Mouse (Mus musculus): ENCODE measurements around the gene Wdfy2. TPM values are rescaled to one million over a fixed set of nuclear protein-coding genes. Genes with fewer than 3 reads are reported as not detected.
A peak's percentile ranks its signal among the peaks of the same experiment; 100 is the strongest.

Wdfy2 gene
- total RNA-seq, 2 experiments from 2014 or later = 10.5 to 12.8 TPM

- intact Hi-C loops (cut with DNase I) = no loop called here
- DNase-seq (ENCODE audit: low spot score in 2 of 2) = peak in 1 of 2 experiments; percentile 14
Measured at GRCm38 (mm10) chr14:62910859-62911258, 73.4 kb downstream of the Wdfy2 start.

DNA sequence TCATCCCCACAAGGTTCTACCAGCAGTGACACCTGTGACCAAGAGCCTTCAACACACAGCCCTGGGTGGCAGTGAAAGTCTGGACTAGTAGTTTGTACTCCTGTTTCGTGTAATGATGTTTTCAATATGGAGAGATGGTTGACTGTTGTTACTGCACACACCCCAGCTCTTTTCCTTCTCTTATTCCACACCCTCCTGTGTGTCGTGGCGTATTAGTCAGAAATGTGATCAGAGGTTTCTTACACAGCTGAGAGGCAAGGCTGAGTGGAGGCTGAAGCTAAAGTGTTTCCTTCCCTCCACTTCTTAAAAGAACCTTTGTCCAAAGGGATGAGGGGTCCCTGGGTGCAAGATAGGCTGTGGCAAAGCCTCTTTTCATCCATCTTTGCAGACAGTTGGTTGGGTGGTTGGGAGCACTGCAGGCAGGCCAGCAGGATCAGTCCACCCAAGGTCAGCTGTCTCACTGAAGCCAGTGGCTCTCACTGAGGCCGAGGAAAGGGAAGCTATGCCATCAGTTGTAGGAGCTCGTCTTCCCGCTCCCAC is 77.7 kb downstream of the Wdfy2 start:
- no peak for DNase-seq (ENCODE audit: low spot score in 2 of 2)
- intact Hi-C loops (cut with DNase I) = no loop called here

GRCm38 (mm10) chr14:62916488-62917034 is 79.1 kb downstream of the Wdfy2 start:
- intact Hi-C loops (cut with DNase I) = no loop called here
- DNase-seq (ENCODE audit: low spot score in 2 of 2) = no peak

- no peak for DNase-seq (ENCODE audit: low spot score in 2 of 2)
- intact Hi-C loops (cut with DNase I) = no loop called here
Measured at GRCm38 (mm10) chr14:62921401-62921800, 83.9 kb downstream of the Wdfy2 start.

GRCm38 (mm10) chr14:62922637-62923036 is 85.2 kb downstream of the Wdfy2 start:
- DNase-seq (ENCODE audit: low spot score in 2 of 2) = no peak

GRCm38 (mm10) chr14:62924800-62925199 is 87.3 kb downstream of the Wdfy2 start:
- intact Hi-C loops (cut with DNase I) = no loop called here
- DNase-seq (ENCODE audit: low spot score in 2 of 2) = no peak

More at GRCm38 (mm10) chr14:62922637-62923036, 85.2 kb downstream of the Wdfy2 start:
- intact Hi-C loops (cut with DNase I) = no loop called here

GRCm38 (mm10) chr14:62928101-62928541 is 90.6 kb downstream of the Wdfy2 start:
- no peak for DNase-seq (ENCODE audit: low spot score in 2 of 2)
- intact Hi-C loops (cut with DNase I) = no loop called here

- DNase-seq (ENCODE audit: low spot score in 2 of 2) = no peak
- intact Hi-C loops (cut with DNase I) = loop anchor here (5.0 kb wide), 3 partner anchors 53 to 173 kb away; partner anchors contain the start of gene Ints6
Measured at GRCm38 (mm10) chr14:62935361-62935760, 97.9 kb downstream of the Wdfy2 start.

GRCm38 (mm10) chr14:62936631-62937380 is 99.3 kb downstream of the Wdfy2 start:
- no peak for DNase-seq (ENCODE audit: low spot score in 2 of 2)
- intact Hi-C loops (cut with DNase I) = loop anchor here (5.0 kb wide), 3 partner anchors 55 to 175 kb away; partner anchors contain the start of gene Ints6

- no peak for DNase-seq (ENCODE audit: low spot score in 2 of 2)
Measured at GRCm38 (mm10) chr14:62937675-62938074, 100.2 kb downstream of the Wdfy2 start.

GRCm38 (mm10) chr14:62939435-62939834 is 102.0 kb downstream of the Wdfy2 start:
- intact Hi-C loops (cut with DNase I) = loop anchor here (5.0 kb wide), 3 partner anchors 57 to 177 kb away; partner anchors contain the start of gene Ints6
- DNase-seq (ENCODE audit: low spot score in 2 of 2) = no peak

More at GRCm38 (mm10) chr14:62937675-62938074, 100.2 kb downstream of the Wdfy2 start:
- intact Hi-C loops (cut with DNase I) = loop anchor here (5.0 kb wide), 3 partner anchors 55 to 175 kb away; partner anchors contain the start of gene Ints6

DNA sequence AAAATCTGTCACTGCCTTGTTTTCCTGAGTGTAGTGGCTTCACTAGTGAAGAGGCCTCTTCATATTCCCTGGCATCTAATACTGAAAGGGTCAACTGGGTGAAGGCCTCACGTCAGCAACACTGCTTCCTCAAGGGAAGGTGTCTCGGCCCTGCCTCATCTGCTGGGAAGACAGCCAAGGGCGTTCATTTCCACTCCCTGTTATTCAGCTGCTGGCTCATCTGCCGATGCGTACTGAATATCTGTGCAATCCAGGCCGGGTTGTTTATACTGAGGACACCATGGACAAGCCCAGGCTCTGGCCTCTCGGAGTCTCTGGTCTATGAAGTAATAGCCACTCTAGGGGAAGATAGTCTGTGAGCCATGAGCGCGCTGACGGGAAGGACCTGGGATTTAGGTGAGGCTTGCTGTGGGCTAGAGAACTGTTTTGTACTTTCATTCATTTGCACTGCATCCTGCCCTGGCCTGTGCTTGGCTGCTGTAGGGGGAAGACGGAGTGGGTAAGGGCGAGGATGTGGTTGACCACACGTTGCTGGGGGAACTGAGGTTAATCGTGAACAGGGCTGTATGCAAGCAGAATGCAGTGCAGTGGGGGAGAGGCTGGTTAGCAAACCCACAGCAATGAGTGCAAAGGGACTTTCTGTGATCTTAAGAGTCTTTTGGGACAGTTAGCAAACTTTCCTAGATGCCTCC is 103.1 kb downstream of the Wdfy2 start:
- no peak for DNase-seq (ENCODE audit: low spot score in 2 of 2)
- intact Hi-C loops (cut with DNase I) = no loop called here

GRCm38 (mm10) chr14:62946794-62947193 is 109.3 kb downstream of the Wdfy2 start:
- no peak for DNase-seq (ENCODE audit: low spot score in 2 of 2)
- intact Hi-C loops (cut with DNase I) = no loop called here

DNA sequence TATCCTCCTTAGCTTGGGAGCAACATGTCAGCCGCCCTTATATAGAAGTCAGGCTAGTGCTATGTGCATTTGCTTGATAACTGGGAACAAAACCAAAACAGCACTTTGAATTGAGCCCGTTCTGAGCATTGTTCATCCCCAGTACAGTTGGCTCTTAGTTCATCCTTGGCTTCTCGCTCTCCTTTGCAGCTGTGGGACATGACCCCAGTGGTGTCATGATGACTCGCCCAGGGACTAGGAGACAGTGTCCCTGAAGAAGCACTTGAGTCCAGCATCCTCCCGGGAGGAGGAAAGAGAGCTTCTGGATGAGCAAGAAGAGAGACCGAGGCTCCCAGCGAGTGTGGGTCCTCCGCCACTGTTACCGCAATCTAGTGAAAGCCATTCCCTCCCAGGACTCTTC is 118.6 kb downstream of the Wdfy2 start:
- DNase-seq (ENCODE audit: low spot score in 2 of 2) = no peak
- intact Hi-C loops (cut with DNase I) = no loop called here

GRCm38 (mm10) chr14:62963632-62964031 is 126.2 kb downstream of the Wdfy2 start:
- intact Hi-C loops (cut with DNase I) = no loop called here
- DNase-seq (ENCODE audit: low spot score in 2 of 2) = no peak

GRCm38 (mm10) chr14:62965342-62965741 is 127.9 kb downstream of the Wdfy2 start:
- intact Hi-C loops (cut with DNase I) = no loop called here
- DNase-seq (ENCODE audit: low spot score in 2 of 2) = no peak

DNA sequence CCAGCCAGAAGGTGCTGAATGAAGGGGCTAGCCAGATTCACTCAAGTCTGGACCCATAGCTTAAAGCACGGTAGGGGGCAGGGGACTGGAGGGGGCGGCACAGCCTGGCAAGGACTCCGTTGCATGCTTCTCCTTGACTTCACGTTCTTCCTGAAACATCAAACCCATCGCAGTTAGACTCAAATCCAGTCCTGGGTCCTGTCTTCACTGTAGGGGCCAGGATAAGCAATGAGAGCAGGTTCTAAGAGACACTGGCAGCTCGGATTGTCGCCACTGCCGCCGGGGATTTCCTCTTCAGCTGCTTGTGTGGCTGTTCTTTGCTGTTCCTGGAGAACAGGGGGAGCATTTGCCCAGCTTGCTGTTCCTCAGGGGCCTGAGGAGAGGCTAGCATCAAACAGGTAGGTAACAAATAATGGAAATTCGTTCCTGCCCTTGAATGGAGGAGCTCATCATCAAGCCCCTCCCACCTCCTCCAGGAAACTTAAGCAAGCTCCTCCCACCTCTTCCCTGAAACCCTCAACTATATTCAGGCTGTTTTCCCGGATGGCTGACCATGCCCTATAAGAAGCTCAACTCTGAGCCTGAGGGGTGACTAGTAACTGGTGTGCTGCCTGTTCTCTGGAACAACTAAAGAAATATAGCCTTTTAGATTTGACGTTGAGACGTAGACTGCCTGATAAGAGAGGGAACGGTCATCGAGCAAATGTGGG is 128.5 kb downstream of the Wdfy2 start:
- DNase-seq (ENCODE audit: low spot score in 2 of 2) = no peak
- intact Hi-C loops (cut with DNase I) = no loop called here

- intact Hi-C loops (cut with DNase I) = no loop called here
Measured at GRCm38 (mm10) chr14:62975046-62975445, 137.6 kb downstream of the Wdfy2 start.

DNA sequence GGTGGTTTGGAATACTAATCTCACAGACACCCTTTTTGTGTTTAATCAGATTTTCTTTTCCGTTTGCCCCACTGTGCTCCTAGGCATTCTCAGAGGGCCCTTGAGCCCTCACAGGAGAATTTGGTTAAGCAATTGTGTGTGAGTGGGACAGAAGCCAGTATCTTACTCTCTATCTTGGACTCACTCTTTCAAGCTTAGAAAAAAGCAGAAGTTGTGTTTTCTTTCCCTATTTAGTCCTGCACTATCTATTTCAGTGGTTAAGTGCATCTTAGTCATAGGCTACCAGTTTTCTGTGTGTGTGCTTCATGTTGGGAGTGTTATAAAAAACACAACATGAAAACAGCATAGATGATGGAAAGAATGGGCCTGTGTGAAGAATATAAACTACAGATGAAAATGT is 142.3 kb downstream of the Wdfy2 start:
- no peak for DNase-seq (ENCODE audit: low spot score in 2 of 2)
- intact Hi-C loops (cut with DNase I) = no loop called here

More at GRCm38 (mm10) chr14:62975046-62975445, 137.6 kb downstream of the Wdfy2 start:
- peak; percentile 33 to 49 for DNase-seq (ENCODE audit: low spot score in 2 of 2)
